Mouse (Mus musculus): ENCODE measurements around the gene Tubg2. TPM values are rescaled to one million over a fixed set of nuclear protein-coding genes. Genes with fewer than 3 reads are reported as not detected.
"Not testable (repeated sequence)": the region's sequence is repeated elsewhere in the genome, so short reads cannot be mapped to it uniquely, and the experiment has no call there.

Gene Tubg2
- polyA plus RNA-seq, 1 experiment = 2.2 TPM

GRCm38 (mm10) chr11:101149178-101150105 is 6.3 kb upstream of the Tubg2 start:
- no peaks in the 10 kb centered on the region for H3K27me3 ChIP-seq (ENCODE audit: control insufficient read depth, insufficient read depth, low read length)
- TF ChIP-seq POLR2A (IDR thresholded peaks at IDR 0.05; ENCODE audit: low read depth, low read length) (no peak), CTCF (IDR thresholded peaks at IDR 0.05; ENCODE audit: extremely low read depth, insufficient read length, insufficient replicate concordance, low read depth, low read length) (no peak)
- no peak overlapping the region for H3K27ac ChIP-seq (ENCODE audit: insufficient read depth, low read depth, low read length)

GRCm38 (mm10) chr11:101151063-101151462 is 4.6 kb upstream of the Tubg2 start:
- WGBS = 61% methylated on average over 2 of the region's 2 CpGs
- TF ChIP-seq CTCF (IDR thresholded peaks at IDR 0.05; ENCODE audit: extremely low read depth, insufficient read length, insufficient replicate concordance, low read depth, low read length) = no peak
- no peak for TF ChIP-seq POLR2A (IDR thresholded peaks at IDR 0.05; ENCODE audit: low read depth, low read length)
- no peaks in the 10 kb centered on the region for H3K27me3 ChIP-seq (ENCODE audit: control insufficient read depth, insufficient read depth, low read length)
- no peak overlapping the region for H3K27ac ChIP-seq (ENCODE audit: insufficient read depth, low read depth, low read length)
- H3K4me3 ChIP-seq (ENCODE audit: low read depth, low read length) = no peak overlapping the region
- peaks cover 9% of the 10 kb centered on the region for H3K4me1 ChIP-seq (ENCODE audit: control insufficient read depth, insufficient read depth, insufficient read length, low read length)
- H3K36me3 ChIP-seq (ENCODE audit: control insufficient read depth, insufficient read depth, low read length) = no peaks in the 10 kb centered on the region

More at GRCm38 (mm10) chr11:101149178-101150105, 6.3 kb upstream of the Tubg2 start:
- Histone ChIP-seq H3K4me1 (ENCODE audit: control insufficient read depth, insufficient read depth, insufficient read length, low read length) (peaks cover 3% of the 10 kb centered on the region; the same call in 1 of the 2 replicates), H3K36me3 (ENCODE audit: control insufficient read depth, insufficient read depth, low read length) (no peaks in the 10 kb centered on the region), H3K4me3 (ENCODE audit: low read depth, low read length) (no peak overlapping the region)
- WGBS = 56% methylated on average over 9 of the region's 9 CpGs

GRCm38 (mm10) chr11:101152825-101153224 is 2.9 kb upstream of the Tubg2 start:
- WGBS = 38% methylated on average over 1 of the region's 1 CpGs
- peaks cover 10% of the 10 kb centered on the region for H3K4me1 ChIP-seq (ENCODE audit: control insufficient read depth, insufficient read depth, insufficient read length, low read length)
- H3K4me3 ChIP-seq (ENCODE audit: low read depth, low read length) = no peak overlapping the region
- no peak for TF ChIP-seq POLR2A (IDR thresholded peaks at IDR 0.05; ENCODE audit: low read depth, low read length)
- TF ChIP-seq CTCF (IDR thresholded peaks at IDR 0.05; ENCODE audit: extremely low read depth, insufficient read length, insufficient replicate concordance, low read depth, low read length) = no peak
- no peaks in the 10 kb centered on the region for H3K36me3 ChIP-seq (ENCODE audit: control insufficient read depth, insufficient read depth, low read length)
- H3K27me3 ChIP-seq (ENCODE audit: control insufficient read depth, insufficient read depth, low read length) = no peaks in the 10 kb centered on the region
- peak overlapping the region; percentile 69 for H3K27ac ChIP-seq (ENCODE audit: insufficient read depth, low read depth, low read length)

- TF ChIP-seq POLR2A (IDR thresholded peaks at IDR 0.05; ENCODE audit: low read depth, low read length) (no peak), CTCF (IDR thresholded peaks at IDR 0.05; ENCODE audit: extremely low read depth, insufficient read length, insufficient replicate concordance, low read depth, low read length) (no peak)
- Histone ChIP-seq H3K4me3 (ENCODE audit: low read depth, low read length) (no peak overlapping the region), H3K4me1 (ENCODE audit: control insufficient read depth, insufficient read depth, insufficient read length, low read length) (peaks cover 10% of the 10 kb centered on the region), H3K27me3 (ENCODE audit: control insufficient read depth, insufficient read depth, low read length) (no peaks in the 10 kb centered on the region), H3K27ac (ENCODE audit: insufficient read depth, low read depth, low read length) (no peak overlapping the region), H3K36me3 (ENCODE audit: control insufficient read depth, insufficient read depth, low read length) (no peaks in the 10 kb centered on the region)
Observed at GRCm38 (mm10) chr11:101154648-101155047, 1.1 kb upstream of the Tubg2 start.

GRCm38 (mm10) chr11:101155151-101155550 is 556 bp upstream of the Tubg2 start:
- Histone ChIP-seq H3K4me1 (ENCODE audit: control insufficient read depth, insufficient read depth, insufficient read length, low read length) (peaks cover 10% of the 10 kb centered on the region), H3K4me3 (ENCODE audit: low read depth, low read length) (no peak overlapping the region), H3K36me3 (ENCODE audit: control insufficient read depth, insufficient read depth, low read length) (no peaks in the 10 kb centered on the region), H3K27ac (ENCODE audit: insufficient read depth, low read depth, low read length) (no peak overlapping the region), H3K27me3 (ENCODE audit: control insufficient read depth, insufficient read depth, low read length) (no peaks in the 10 kb centered on the region)
- TF ChIP-seq POLR2A (IDR thresholded peaks at IDR 0.05; ENCODE audit: low read depth, low read length) (no peak), CTCF (IDR thresholded peaks at IDR 0.05; ENCODE audit: extremely low read depth, insufficient read length, insufficient replicate concordance, low read depth, low read length) (no peak)
- WGBS = 69% methylated on average over 6 of the region's 6 CpGs

GRCm38 (mm10) chr11:101160151-101160550 is 4.4 kb downstream of the Tubg2 start:
- not testable (repeated sequence) for H3K27ac ChIP-seq (ENCODE audit: insufficient read depth, low read depth, low read length); H3K27me3 ChIP-seq (ENCODE audit: control insufficient read depth, insufficient read depth, low read length); H3K4me3 ChIP-seq (ENCODE audit: low read depth, low read length)
- peaks cover 32% of the 10 kb centered on the region for H3K4me1 ChIP-seq (ENCODE audit: control insufficient read depth, insufficient read depth, insufficient read length, low read length)
- peaks cover 35% of the 10 kb centered on the region for H3K36me3 ChIP-seq (ENCODE audit: control insufficient read depth, insufficient read depth, low read length)
- 78% methylated on average over 10 of the region's 10 CpGs for WGBS

- not testable (repeated sequence) for H3K27me3 ChIP-seq (ENCODE audit: control insufficient read depth, insufficient read depth, low read length); H3K27ac ChIP-seq (ENCODE audit: insufficient read depth, low read depth, low read length); H3K4me3 ChIP-seq (ENCODE audit: low read depth, low read length)
- peak; percentile 6; the same call in 1 of the 2 replicates for TF ChIP-seq CTCF (IDR thresholded peaks at IDR 0.05; ENCODE audit: extremely low read depth, insufficient read length, insufficient replicate concordance, low read depth, low read length)
- Histone ChIP-seq H3K4me1 (ENCODE audit: control insufficient read depth, insufficient read depth, insufficient read length, low read length) (peaks cover 27% of the 10 kb centered on the region), H3K36me3 (ENCODE audit: control insufficient read depth, insufficient read depth, low read length) (peaks cover 40% of the 10 kb centered on the region)
- 75% methylated on average over 8 of the region's 8 CpGs for WGBS
Observed at GRCm38 (mm10) chr11:101160981-101161505, 5.3 kb downstream of the Tubg2 start.
